Mouse (Mus musculus): ENCODE data around the gene Krt222. TPM values are rescaled to one million over a fixed set of nuclear protein-coding genes. Genes with fewer than 3 reads are reported as not detected.

Krt222 gene
- total RNA-seq, 4 experiments from 2014 or later, result 26.5 to 44.5 (median 31.0) TPM

Other genes starting within 250 kb of the Krt222 start
- 1 to 10 TPM in 2 of 4 experiments, under 1 TPM in 2; 0.41 to 3.2 (median 0.94) TPM for gene Top2a, start 219.9 kb downstream of the Krt222 start, total RNA-seq (2022)
- 10 to 100 TPM; 79.9 to 86.6 (median 84.1) TPM for gene Igfbp4, start 202.8 kb downstream of the Krt222 start, total RNA-seq (2022)
- under 1 TPM; 0.06 to 0.43 (median 0.16) TPM for gene Tns4, start 154.8 kb downstream of the Krt222 start, total RNA-seq (2022)
- gene Ccr7, start 89.0 kb downstream of the Krt222 start, total RNA-seq (2022), result under 1 TPM in 3 of 4 experiments, not detected in 1; 0.14 to 0.57 (median 0.25) TPM
- 10 to 100 TPM; 34.8 to 44.8 (median 41.2) TPM for gene Smarce1, start 13.1 kb downstream of the Krt222 start, total RNA-seq (2022)
- not detected for gene Krt24, start 41.2 kb upstream of the Krt222 start, total RNA-seq (2022)
- gene Krt25, start 78.9 kb upstream of the Krt222 start, total RNA-seq (2022), result not detected
- not detected for gene Krt26, start 93.9 kb upstream of the Krt222 start, total RNA-seq (2022)
- not detected for gene Krt27, start 107.0 kb upstream of the Krt222 start, total RNA-seq (2022)
- gene Krt28, start 130.8 kb upstream of the Krt222 start, total RNA-seq (2022), result not detected
- 1 to 10 TPM; 3.3 to 5.8 (median 5.0) TPM for gene Krt10, start 145.3 kb upstream of the Krt222 start, total RNA-seq (2022)
- not detected for gene Krt12, start 178.2 kb upstream of the Krt222 start, total RNA-seq (2022)
- gene Krt20, start 194.1 kb upstream of the Krt222 start, total RNA-seq (2022), result not detected
- gene Krt23, start 249.1 kb upstream of the Krt222 start, total RNA-seq (2022), result not detected